Mouse (Mus musculus) heart, postnatal 14 days (tissue): ENCODE measurements around the gene Gtf3c5. TPM values are rescaled to one million over a fixed set of nuclear protein-coding genes. Genes with fewer than 3 reads are reported as not detected.

Experiments
- DNase-seq, 2 experiments: peaks; one replicate each; pipeline ENCODE4 v3.0.0; 2021 to 2022
- intact Hi-C: fragments of 180-260 bp; cut with DNase I; formaldehyde crosslinking; loops from one replicate; pipeline ENCODE4 v1.15.1; 2025
- total RNA-seq, 2 experiments: library from RNA; stranded (reverse); gene quantifications; 2 replicates each; pipeline ENCODE4 v1.2.3; 2021

Gtf3c5 gene
- total RNA-seq, 2 experiments from 2014 or later, result 9.8 to 10.9 TPM

GRCm38 (mm10) chr2:28582647-28583353 lies 751 bp downstream of the Gtf3c5 start:
- intact Hi-C loops, result no loop called here
- peak; percentile 89 to 92 for DNase-seq

- DNase-seq, result peak in 1 of 2 experiments; percentile 36
Observed at GRCm38 (mm10) chr2:28578003-28578402, 5.5 kb downstream of the Gtf3c5 start.

GRCm38 (mm10) chr2:28576815-28577214 lies 6.7 kb downstream of the Gtf3c5 start:
- DNase-seq, result peak; percentile 38 to 55
- intact Hi-C loops, result no loop called here

More at GRCm38 (mm10) chr2:28578003-28578402, 5.5 kb downstream of the Gtf3c5 start:
- intact Hi-C loops, result no loop called here

GRCm38 (mm10) chr2:28575341-28575740 lies 8.2 kb downstream of the Gtf3c5 start:
- intact Hi-C loops, result no loop called here
- DNase-seq, result no peak

GRCm38 (mm10) chr2:28569903-28570302 lies 13.6 kb downstream of the Gtf3c5 start:
- peak; percentile 36 to 59 for DNase-seq
- intact Hi-C loops, result no loop called here

- intact Hi-C loops, result no loop called here
- DNase-seq, result peak; percentile 21 to 37
Observed at GRCm38 (mm10) chr2:28566545-28566944, 17.0 kb downstream of the Gtf3c5 start.

- no peak for DNase-seq
- intact Hi-C loops, result no loop called here
Observed at GRCm38 (mm10) chr2:28564380-28564779, 19.2 kb downstream of the Gtf3c5 start.

GRCm38 (mm10) chr2:28563830-28564229 lies 19.7 kb downstream of the Gtf3c5 start:
- DNase-seq, result no peak
- intact Hi-C loops, result no loop called here

- no peak for DNase-seq
- intact Hi-C loops, result no loop called here
Observed at GRCm38 (mm10) chr2:28563303-28563702, 20.2 kb downstream of the Gtf3c5 start, which contains the start of gene Cel. Gene Cel, minus strand, starts transcription at chr2:28563403.

GRCm38 (mm10) chr2:28557452-28557851 lies 26.1 kb downstream of the Gtf3c5 start:
- DNase-seq, result no peak

GRCm38 (mm10) chr2:28552301-28552700 lies 31.2 kb downstream of the Gtf3c5 start:
- intact Hi-C loops, result no loop called here
- no peak for DNase-seq

More at GRCm38 (mm10) chr2:28557452-28557851, 26.1 kb downstream of the Gtf3c5 start:
- intact Hi-C loops, result no loop called here

- no peak for DNase-seq
- intact Hi-C loops, result loop anchor here (2.0 kb wide), 1 partner anchor 36 kb away; no protein-coding TSS in a partner anchor
Observed at GRCm38 (mm10) chr2:28549157-28549556, 34.4 kb downstream of the Gtf3c5 start.

- peak; percentile 88 to 93 for DNase-seq
- intact Hi-C loops, result loop anchor here (1.0 to 2.0 kb wide), 2 partner anchors 30 to 37 kb away; no protein-coding TSS in a partner anchor
Observed at GRCm38 (mm10) chr2:28547237-28548172, 36.0 kb downstream of the Gtf3c5 start.

GRCm38 (mm10) chr2:28546560-28546959 lies 37.0 kb downstream of the Gtf3c5 start:
- intact Hi-C loops, result no loop called here
- DNase-seq, result no peak

GRCm38 (mm10) chr2:28545976-28546375 lies 37.6 kb downstream of the Gtf3c5 start:
- no peak for DNase-seq
- intact Hi-C loops, result no loop called here

GRCm38 (mm10) chr2:28543894-28544293 lies 39.7 kb downstream of the Gtf3c5 start:
- intact Hi-C loops, result loop anchor here (1.0 kb wide), 1 partner anchor 22 kb away; no protein-coding TSS in a partner anchor
- no peak for DNase-seq

GRCm38 (mm10) chr2:28540587-28541227 lies 42.8 kb downstream of the Gtf3c5 start:
- no peak for DNase-seq
- intact Hi-C loops, result no loop called here

GRCm38 (mm10) chr2:28539949-28540348 lies 43.6 kb downstream of the Gtf3c5 start:
- intact Hi-C loops, result no loop called here
- DNase-seq, result no peak

GRCm38 (mm10) chr2:28539206-28539605 lies 44.3 kb downstream of the Gtf3c5 start:
- intact Hi-C loops, result no loop called here
- DNase-seq, result peak; percentile 69 to 80

GRCm38 (mm10) chr2:28538817-28539128 lies 44.8 kb downstream of the Gtf3c5 start:
- peak in 1 of 2 experiments; percentile 28 for DNase-seq
- intact Hi-C loops, result no loop called here
